Mouse (Mus musculus): ENCODE results near the gene Kcnj6. TPM values are rescaled to one million over a fixed set of nuclear protein-coding genes. Genes with fewer than 3 reads are reported as not detected.
"Not testable (repeated sequence)": the region's sequence is repeated elsewhere in the genome, so short reads cannot be mapped to it uniquely, and the experiment has no call there.

Gene Kcnj6
- polyA plus RNA-seq, 1 experiment from 2014 or later, result not detected

- no peak for DNase-seq (ENCODE audit: low spot score)
These were observed 144.9 kb downstream of the Kcnj6 start for GRCm38 (mm10) chr16:94852407-94853160.

GRCm38 (mm10) chr16:94850393-94850792 is 147.1 kb downstream of the Kcnj6 start:
- DNase-seq (ENCODE audit: low spot score), result no peak

GRCm38 (mm10) chr16:94845996-94846395 is 151.5 kb downstream of the Kcnj6 start:
- no peak for DNase-seq (ENCODE audit: low spot score)

GRCm38 (mm10) chr16:94844769-94845168 is 152.7 kb downstream of the Kcnj6 start:
- no peak for DNase-seq (ENCODE audit: low spot score)

- DNase-seq (ENCODE audit: low spot score), result no peak
These were observed 158.1 kb downstream of the Kcnj6 start for GRCm38 (mm10) chr16:94839398-94839797.

- no peak for DNase-seq (ENCODE audit: low spot score)
These were observed 159.6 kb downstream of the Kcnj6 start for GRCm38 (mm10) chr16:94837881-94838280.

GRCm38 (mm10) chr16:94834502-94834901 is 163.0 kb downstream of the Kcnj6 start:
- DNase-seq (ENCODE audit: low spot score), result no peak

- DNase-seq (ENCODE audit: low spot score), result no peak
These were observed 169.3 kb downstream of the Kcnj6 start for GRCm38 (mm10) chr16:94828166-94828565.

- DNase-seq (ENCODE audit: low spot score), result no peak
These were observed 170.4 kb downstream of the Kcnj6 start for GRCm38 (mm10) chr16:94827092-94827585.

GRCm38 (mm10) chr16:94825274-94825673 is 172.2 kb downstream of the Kcnj6 start:
- no peak for DNase-seq (ENCODE audit: low spot score)

- DNase-seq (ENCODE audit: low spot score), result no peak
These were observed 174.9 kb downstream of the Kcnj6 start for GRCm38 (mm10) chr16:94822611-94823010.

- no peak for DNase-seq (ENCODE audit: low spot score)
These were observed 175.9 kb downstream of the Kcnj6 start for GRCm38 (mm10) chr16:94821610-94822009.

- peak; percentile 55 for DNase-seq (ENCODE audit: low spot score)
These were observed 181.1 kb downstream of the Kcnj6 start for GRCm38 (mm10) chr16:94816391-94816790.

- DNase-seq (ENCODE audit: low spot score), result no peak
These were observed 181.6 kb downstream of the Kcnj6 start for GRCm38 (mm10) chr16:94815891-94816290.

- DNase-seq (ENCODE audit: low spot score), result not testable (repeated sequence)
These were observed 188.2 kb downstream of the Kcnj6 start for GRCm38 (mm10) chr16:94809286-94809685.

- no peak for DNase-seq (ENCODE audit: low spot score)
These were observed 199.3 kb downstream of the Kcnj6 start for GRCm38 (mm10) chr16:94798241-94798640.

GRCm38 (mm10) chr16:94797366-94797765 is 200.1 kb downstream of the Kcnj6 start:
- DNase-seq (ENCODE audit: low spot score), result no peak

- no peak for DNase-seq (ENCODE audit: low spot score)
These were observed 204.5 kb downstream of the Kcnj6 start for GRCm38 (mm10) chr16:94793041-94793440.

GRCm38 (mm10) chr16:94789958-94790357 is 207.5 kb downstream of the Kcnj6 start:
- peak; percentile 22 for DNase-seq (ENCODE audit: low spot score)

GRCm38 (mm10) chr16:94788716-94789115 is 208.8 kb downstream of the Kcnj6 start:
- no peak for DNase-seq (ENCODE audit: low spot score)

GRCm38 (mm10) chr16:94788165-94788564 is 209.3 kb downstream of the Kcnj6 start:
- DNase-seq (ENCODE audit: low spot score), result peak; percentile 33

- no peak for DNase-seq (ENCODE audit: low spot score)
These were observed 211.6 kb downstream of the Kcnj6 start for GRCm38 (mm10) chr16:94785873-94786272.

- DNase-seq (ENCODE audit: low spot score), result peak; percentile 6
These were observed 213.8 kb downstream of the Kcnj6 start for GRCm38 (mm10) chr16:94783696-94784095.
